Mouse (Mus musculus) layer of hippocampus, postnatal 10 days (tissue): ENCODE measurements around the gene Tmem245. TPM values are rescaled to one million over a fixed set of nuclear protein-coding genes. Genes with fewer than 3 reads are reported as not detected.
"Not testable (repeated sequence)": the region's sequence is repeated elsewhere in the genome, so short reads cannot be mapped to it uniquely, and the experiment has no call there.

ENCODE experiments used
- DNase-seq, 2 experiments: peaks; one replicate each; pipeline ENCODE4 v3.0.0; 2021; ENCODE audit warnings: low spot score in 2 of 2
- total RNA-seq, 2 experiments: library from RNA; stranded (reverse); gene quantifications; 2 replicates each; pipeline ENCODE4 v1.2.3; 2021

Gene Tmem245
- total RNA-seq, 2 experiments from 2014 or later = 27.1 to 27.6 TPM

- no peak for DNase-seq
These were observed 16.9 kb downstream of the Tmem245 start for GRCm38 (mm10) chr4:56930312-56930711.

GRCm38 (mm10) chr4:56926971-56927370 is 20.3 kb downstream of the Tmem245 start:
- DNase-seq = no peak

GRCm38 (mm10) chr4:56922229-56922628 is 25.0 kb downstream of the Tmem245 start:
- no peak for DNase-seq

GRCm38 (mm10) chr4:56915732-56916325 is 31.4 kb downstream of the Tmem245 start:
- no peak for DNase-seq

- no peak for DNase-seq
These were observed 32.5 kb downstream of the Tmem245 start for GRCm38 (mm10) chr4:56914761-56915160.

GRCm38 (mm10) chr4:56914338-56914737 is 32.9 kb downstream of the Tmem245 start:
- no peak for DNase-seq

GRCm38 (mm10) chr4:56912382-56913001 is 34.7 kb downstream of the Tmem245 start:
- no peak for DNase-seq

GRCm38 (mm10) chr4:56909568-56909967 is 37.7 kb downstream of the Tmem245 start:
- no peak for DNase-seq

GRCm38 (mm10) chr4:56907671-56908070 is 39.6 kb downstream of the Tmem245 start:
- DNase-seq = no peak

- no peak for DNase-seq
These were observed 40.3 kb downstream of the Tmem245 start for GRCm38 (mm10) chr4:56906926-56907325.

GRCm38 (mm10) chr4:56905507-56905906 is 41.7 kb downstream of the Tmem245 start:
- no peak for DNase-seq

- no peak for DNase-seq
These were observed 45.6 kb downstream of the Tmem245 start for GRCm38 (mm10) chr4:56901671-56902070.

GRCm38 (mm10) chr4:56899216-56899615 is 48.0 kb downstream of the Tmem245 start:
- no peak for DNase-seq

- no peak for DNase-seq
These were observed 49.7 kb downstream of the Tmem245 start for GRCm38 (mm10) chr4:56897511-56897910.

- no peak for DNase-seq
These were observed 53.0 kb downstream of the Tmem245 start for GRCm38 (mm10) chr4:56894196-56894595.

GRCm38 (mm10) chr4:56892501-56893115 is 54.6 kb downstream of the Tmem245 start:
- no peak for DNase-seq

- DNase-seq = no peak
These were observed 58.8 kb downstream of the Tmem245 start for GRCm38 (mm10) chr4:56888483-56888882.

GRCm38 (mm10) chr4:56886286-56886979 is 60.8 kb downstream of the Tmem245 start:
- DNase-seq = no peak

- DNase-seq = no peak
These were observed 67.1 kb downstream of the Tmem245 start for GRCm38 (mm10) chr4:56880036-56880703.

- no peak for DNase-seq
These were observed 68.3 kb downstream of the Tmem245 start for GRCm38 (mm10) chr4:56878971-56879370.

- DNase-seq = not testable (repeated sequence)
These were observed 76.7 kb downstream of the Tmem245 start for GRCm38 (mm10) chr4:56870541-56870940.
